Mouse (Mus musculus) liver, embryonic 14.5 days (tissue): Measurements from ENCODE around the gene Rwdd2a. TPM values are rescaled to one million over a fixed set of nuclear protein-coding genes. Genes with fewer than 3 reads are reported as not detected.

Source experiments
- ATAC-seq: fragments of 200-750 bp; cut with Nextera tagmentation; 2 replicates; pipeline ENCODE4 v1.8.0; 2017; ENCODE audit warnings: moderate number of reproducible peaks, mild to moderate bottlenecking, moderate library complexity; ENCODE audit not compliant: insufficient read depth
- DNase-seq, 3 experiments: peaks; one replicate each; pipeline ENCODE4 v3.0.0-alpha.2; 2012 to 2013; ENCODE audit warnings: low read depth in 3 of 3, low spot score in 3 of 3
- H3K27ac ChIP-seq: fragments of 300-500 bp; sonication (generic); 2 replicates; pipeline ENCODE4 v1.5.1; 2014; ENCODE audit warnings: moderate library complexity, mild to moderate bottlenecking, control low read depth, inconsistent platforms
- H3K27me3 ChIP-seq: fragments of 300-500 bp; sonication (generic); 2 replicates; pipeline ENCODE4 v1.6.1; 2014; ENCODE audit warnings: mild to moderate bottlenecking, low read length, moderate library complexity; ENCODE audit not compliant: control insufficient read depth, insufficient read depth
- H3K36me3 ChIP-seq: fragments of 300-500 bp; sonication (generic); replicated peaks from 2 replicates; pipeline ENCODE4 v1.6.1; 2014; ENCODE audit warnings: low read depth; ENCODE audit not compliant: control insufficient read depth, insufficient read depth
- H3K4me1 ChIP-seq, 2 experiments: fragments of 200-500 bp in 1 of 2; fragments of 300-500 bp in 1 of 2; sonication (generic) in 1 of 2; replicated peaks; 2 replicates each; pipeline ENCODE4 v1.6.1; 2012 to 2014; ENCODE audit warnings: antibody characterized with exemption in 1 of 2, inconsistent platforms in 1 of 2, low read length in 1 of 2; ENCODE audit not compliant: control insufficient read depth in 2 of 2, insufficient read depth in 2 of 2
- H3K4me2 ChIP-seq: fragments of 300-500 bp; sonication (generic); 2 replicates; pipeline ENCODE4 v1.6.1; 2014; ENCODE audit warnings: low read depth, mild to moderate bottlenecking, control low read depth, moderate library complexity
- H3K4me3 ChIP-seq, 2 experiments: fragments of 200-500 bp in 1 of 2; fragments of 300-500 bp in 1 of 2; sonication (generic) in 1 of 2; 2 replicates each; pipeline ENCODE4 v1.5.1; 2012 to 2014; ENCODE audit warnings: low read depth in 2 of 2, low read length in 2 of 2, mild to moderate bottlenecking in 2 of 2, control low read depth in 1 of 2, inconsistent platforms in 1 of 2, moderate library complexity in 1 of 2; ENCODE audit not compliant: insufficient read depth in 1 of 2
- H3K9ac ChIP-seq: fragments of 300-500 bp; sonication (generic); replicated peaks from 2 replicates; pipeline ENCODE4 v1.6.1; 2014; ENCODE audit warnings: mild to moderate bottlenecking, control low read depth, moderate library complexity
- H3K9me3 ChIP-seq: fragments of 300-500 bp; sonication (generic); 2 replicates; pipeline ENCODE4 v1.6.1; 2016; ENCODE audit warnings: low read length, mixed read lengths; ENCODE audit not compliant: control insufficient read depth
- CTCF ChIP-seq: IDR thresholded peaks from 2 replicates; pipeline ENCODE4 v1.5.1; 2016; ENCODE audit warnings: antibody characterized with exemption, low read depth, control low read depth
- EP300 ChIP-seq: IDR thresholded peaks from 2 replicates; pipeline ENCODE4 v1.6.1; 2016; ENCODE audit warnings: antibody characterized with exemption, low read depth
- WGBS: fragments of 180-500 bp; shearing (Covaris S2); extraction: QIAGEN DNeasy Blood & Tissue Kit; methylation state at CpG from one replicate; pipeline ENCODE4 v1.1.7; 2014; ENCODE audit not compliant: insufficient replicate concordance; 5-methylcytosine and 5-hydroxymethylcytosine counted together
- polyA plus RNA-seq, 2 experiments: library from polyadenylated mRNA; depleted of rRNA in 1 of 2; stranded (reverse) in 1 of 2; unstranded in 1 of 2; fragments of >200 nt; fragmentation: Nextera tagmentation in 1 of 2; extraction: Ambion mirVana in 1 of 2; gene quantifications; 2 replicates each; pipeline versions ENCODE4 v1.2.1 to v1.2.3; 2012 to 2014

Rwdd2a gene
- polyA plus RNA-seq (2012; rRNA removed) (0.17 and 0.37 TPM in 2 replicates), polyA plus RNA-seq (2014; fragmentation: Nextera tagmentation; extraction: Ambion mirVana) (0.61 and 0.83 TPM in 2 replicates)

DNA sequence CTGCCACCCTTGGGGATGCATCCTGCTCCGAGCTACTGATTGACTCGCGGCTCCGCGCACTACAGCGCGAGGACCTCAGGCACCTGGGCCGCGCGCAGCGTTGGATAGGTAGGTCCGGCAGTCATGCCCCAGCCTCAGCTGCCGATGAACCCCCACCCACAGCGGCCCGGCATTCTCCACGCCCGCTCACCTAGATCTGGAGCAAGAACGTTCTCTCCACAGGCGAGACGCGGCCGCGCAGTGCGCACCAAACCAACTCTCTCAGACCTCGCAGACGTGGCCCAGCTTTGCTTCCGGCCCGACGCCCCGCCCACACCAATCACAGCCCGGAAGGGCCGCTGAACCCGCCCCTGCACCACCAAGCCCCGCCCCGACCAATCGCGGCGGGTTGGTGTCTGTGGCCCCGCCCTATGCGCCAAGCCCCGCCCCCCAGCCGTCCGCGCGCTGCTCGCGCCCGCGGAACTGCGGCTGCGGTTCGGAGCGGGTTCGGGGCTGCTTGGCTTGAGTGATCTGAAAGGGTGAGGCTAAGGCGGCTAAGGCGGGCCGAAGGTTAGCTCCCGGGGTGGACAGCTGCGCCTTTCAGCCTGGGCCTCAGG is at the start of gene Rwdd2a, which contains the start of gene Pgm3:
Rwdd2a (plus strand) TSS at position 452 of the 596 bp plus-strand sequence.
Pgm3 (minus strand) TSS at position 303 of the 596 bp plus-strand sequence.
- H3K36me3 ChIP-seq, result no peaks in the 10 kb centered on the region; the same call in 1 of the 2 replicates
- under 1% methylated on average over 59 of the region's 59 CpGs for WGBS

GRCm38 (mm10) chr9:86522335-86522734 is 49.5 kb upstream of the Rwdd2a start:
- ATAC-seq, result no peak
- no peaks in the 10 kb centered on the region for H3K27me3 ChIP-seq
- H3K4me2 ChIP-seq, result no peak overlapping the region
- TF ChIP-seq EP300 (no peak), CTCF (no peak)
- DNase-seq, result no peak
- H3K9me3 ChIP-seq, result no peaks in the 10 kb centered on the region
- no peaks in the 10 kb centered on the region for H3K4me1 ChIP-seq
- no peak overlapping the region for H3K27ac ChIP-seq
- H3K9ac ChIP-seq, result no peak overlapping the region
- no peak overlapping the region for H3K4me3 ChIP-seq
- H3K36me3 ChIP-seq, result peaks cover 3% of the 10 kb centered on the region; the same call in 1 of the 2 replicates

More for the DNA sequence above, at the start of gene Rwdd2a, which contains the start of gene Pgm3:
- Histone ChIP-seq H3K4me1 (peaks cover 3 to 12% of the 10 kb centered on the region in 2 experiments), H3K27ac (no peak within 1 kb of the TSS), H3K27me3 (no peaks in the 10 kb centered on the region), H3K4me3 (peak within 1 kb of the TSS; percentile 79 to 82), H3K9me3 (no peaks in the 10 kb centered on the region), H3K4me2 (peak within 1 kb of the TSS; percentile 85), H3K9ac (peak within 1 kb of the TSS; percentile 62)
- peak; percentile 96 for ATAC-seq
- peak; percentile 80 to 83 (median 81) for DNase-seq
- TF ChIP-seq EP300, result no peak
- no peak for TF ChIP-seq CTCF

GRCm38 (mm10) chr9:86525600-86525999 is 46.2 kb upstream of the Rwdd2a start:
- ATAC-seq, result no peak
- no peaks in the 10 kb centered on the region for H3K27me3 ChIP-seq
- no peaks in the 10 kb centered on the region for H3K9me3 ChIP-seq
- H3K36me3 ChIP-seq, result peaks cover 3% of the 10 kb centered on the region; the same call in 1 of the 2 replicates
- H3K27ac ChIP-seq, result no peak overlapping the region
- H3K4me3 ChIP-seq, result no peak overlapping the region
- H3K4me2 ChIP-seq, result no peak overlapping the region
- no peak for TF ChIP-seq EP300
- TF ChIP-seq CTCF, result no peak
- no peak overlapping the region for H3K9ac ChIP-seq
- no peaks in the 10 kb centered on the region for H3K4me1 ChIP-seq
- no peak for DNase-seq
- 42% methylated on average over 2 of the region's 2 CpGs for WGBS

- Histone ChIP-seq H3K4me1 (no peaks in the 10 kb centered on the region), H3K9ac (no peak overlapping the region), H3K4me3 (no peak overlapping the region), H3K9me3 (no peaks in the 10 kb centered on the region), H3K27ac (no peak overlapping the region), H3K4me2 (no peak overlapping the region), H3K36me3 (no peaks in the 10 kb centered on the region; the same call in 1 of the 2 replicates), H3K27me3 (no peaks in the 10 kb centered on the region)
- 70% methylated on average over 5 of the region's 5 CpGs for WGBS
- TF ChIP-seq EP300 (no peak), CTCF (no peak)
- DNase-seq (no peak), ATAC-seq (no peak)
Observed at GRCm38 (mm10) chr9:86534071-86534470, 37.7 kb upstream of the Rwdd2a start.

DNA sequence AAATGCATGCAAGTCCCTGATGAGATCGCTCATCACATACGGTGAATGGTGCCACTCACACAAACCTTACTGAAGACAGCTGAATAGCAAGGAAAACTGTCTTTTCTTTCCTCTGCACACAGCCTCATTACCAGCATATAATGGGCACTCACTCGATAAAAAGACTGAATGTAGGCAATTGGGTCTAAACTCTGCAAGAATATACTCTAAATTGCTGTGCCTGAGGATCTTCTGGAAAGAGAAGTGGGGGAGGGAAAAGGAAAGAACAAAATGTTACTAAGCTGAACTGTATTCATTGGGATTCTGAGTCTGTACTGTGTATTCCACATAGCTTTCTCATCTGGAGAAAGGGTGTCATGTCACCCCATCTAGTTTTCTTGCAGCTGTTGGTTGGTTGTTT is 28.3 kb upstream of the Rwdd2a start:
- Histone ChIP-seq H3K36me3 (peaks cover 2% of the 10 kb centered on the region), H3K9ac (no peak overlapping the region), H3K4me1 (no peaks in the 10 kb centered on the region), H3K4me2 (no peak overlapping the region), H3K27me3 (no peaks in the 10 kb centered on the region), H3K27ac (no peak overlapping the region), H3K4me3 (no peak overlapping the region), H3K9me3 (no peaks in the 10 kb centered on the region)
- WGBS, result 73% methylated on average over 3 of the region's 3 CpGs
- no peak for DNase-seq
- no peak for TF ChIP-seq EP300
- no peak for TF ChIP-seq CTCF
- ATAC-seq, result no peak
